Mouse (Mus musculus) forebrain, embryonic 16.5 days (tissue): ENCODE measurements around the gene A830031A19Rik. TPM values are rescaled to one million over a fixed set of nuclear protein-coding genes. Genes with fewer than 3 reads are reported as not detected.

ENCODE experiments used
- ATAC-seq: fragments of 200-750 bp; cut with Nextera tagmentation; 2 replicates; pipeline ENCODE4 v1.8.0; 2017; ENCODE audit warnings: mild to moderate bottlenecking, moderate library complexity
- H3K27ac ChIP-seq: fragments of 300-500 bp; sonication (generic); 2 replicates; pipeline ENCODE4 v1.5.1; 2014; ENCODE audit warnings: low read length, control low read depth
- H3K27me3 ChIP-seq: fragments of 300-500 bp; sonication (generic); replicated peaks from 2 replicates; pipeline ENCODE4 v1.6.1; 2014; ENCODE audit warnings: low read length; ENCODE audit not compliant: control insufficient read depth, insufficient read depth
- H3K36me3 ChIP-seq: fragments of 300-500 bp; sonication (generic); 2 replicates; pipeline ENCODE4 v1.6.1; 2014; ENCODE audit not compliant: control insufficient read depth, insufficient read depth
- H3K4me1 ChIP-seq: fragments of 300-500 bp; sonication (generic); replicated peaks from 2 replicates; pipeline ENCODE4 v1.6.1; 2014; ENCODE audit warnings: low read length; ENCODE audit not compliant: control insufficient read depth, insufficient read depth
- H3K4me2 ChIP-seq: fragments of 300-500 bp; sonication (generic); 2 replicates; pipeline ENCODE4 v1.6.1; 2014; ENCODE audit warnings: mild to moderate bottlenecking, low read length, control low read depth
- H3K4me3 ChIP-seq: fragments of 300-500 bp; sonication (generic); replicated peaks from 2 replicates; pipeline ENCODE4 v1.5.1; 2014; ENCODE audit warnings: mild to moderate bottlenecking, low read length, control low read depth
- H3K9ac ChIP-seq: fragments of 300-500 bp; sonication (generic); replicated peaks from 2 replicates; pipeline ENCODE4 v1.6.1; 2014; ENCODE audit warnings: low read depth, low read length, control low read depth
- H3K9me3 ChIP-seq: fragments of 300-500 bp; sonication (generic); 2 replicates; pipeline ENCODE4 v1.6.1; 2016; ENCODE audit warnings: low read length; ENCODE audit not compliant: control insufficient read depth
- WGBS: fragments of 180-500 bp; shearing (Covaris S2); extraction: QIAGEN DNeasy Blood & Tissue Kit; methylation state at CpG from one replicate; pipeline ENCODE4 v1.1.7; 2014; 5-methylcytosine and 5-hydroxymethylcytosine counted together
- polyA plus RNA-seq: library from polyadenylated mRNA; unstranded; fragments of >200 nt; fragmentation: Nextera tagmentation; extraction: Ambion mirVana; gene quantifications from 2 replicates; pipeline ENCODE4 v1.2.1, GENCODE M21; 2015

A830031A19Rik gene
- polyA plus RNA-seq, 1 experiment from 2014 or later = not detected

- Histone ChIP-seq H3K4me1 (peaks cover 61% of the 10 kb centered on the region), H3K27me3 (no peaks in the 10 kb centered on the region), H3K9ac (no peak overlapping the region), H3K4me2 (no peak overlapping the region), H3K4me3 (no peak overlapping the region), H3K9me3 (no peaks in the 10 kb centered on the region), H3K36me3 (no peaks in the 10 kb centered on the region), H3K27ac (peak overlapping the region; percentile 47)
- 90% methylated on average over 3 of the region's 3 CpGs for WGBS
- ATAC-seq = no peak
Measured at GRCm38 (mm10) chr11:24109388-24109787, 34.5 kb upstream of the A830031A19Rik start.

- WGBS = 74% methylated on average over 3 of the region's 3 CpGs
- Histone ChIP-seq H3K9ac (no peak overlapping the region), H3K4me2 (no peak overlapping the region), H3K4me3 (no peak overlapping the region), H3K4me1 (peaks cover 64% of the 10 kb centered on the region), H3K36me3 (no peaks in the 10 kb centered on the region), H3K27me3 (no peaks in the 10 kb centered on the region), H3K9me3 (no peaks in the 10 kb centered on the region), H3K27ac (no peak overlapping the region)
- no peak for ATAC-seq
Measured at GRCm38 (mm10) chr11:24108974-24109373, 34.1 kb upstream of the A830031A19Rik start.

- peaks cover 72% of the 10 kb centered on the region for H3K4me1 ChIP-seq
- no peaks in the 10 kb centered on the region for H3K36me3 ChIP-seq
- 63% methylated on average over 5 of the region's 5 CpGs for WGBS
- no peak overlapping the region for H3K4me3 ChIP-seq
- no peak overlapping the region for H3K27ac ChIP-seq
- H3K4me2 ChIP-seq = peak overlapping the region; percentile 23; the same call in 1 of the 2 replicates
- H3K9ac ChIP-seq = no peak overlapping the region
- no peak for ATAC-seq
- no peaks in the 10 kb centered on the region for H3K27me3 ChIP-seq
- H3K9me3 ChIP-seq = no peaks in the 10 kb centered on the region
Measured at GRCm38 (mm10) chr11:24107414-24107813, 32.6 kb upstream of the A830031A19Rik start.

GRCm38 (mm10) chr11:24103128-24103742 is 28.4 kb upstream of the A830031A19Rik start:
- 80% methylated on average over 6 of the region's 6 CpGs for WGBS
- Histone ChIP-seq H3K27ac (peak overlapping the region; percentile 67), H3K9me3 (no peaks in the 10 kb centered on the region), H3K4me1 (peaks cover 70% of the 10 kb centered on the region), H3K4me2 (no peak overlapping the region), H3K9ac (no peak overlapping the region), H3K36me3 (no peaks in the 10 kb centered on the region), H3K4me3 (no peak overlapping the region), H3K27me3 (no peaks in the 10 kb centered on the region)
- no peak for ATAC-seq

- no peaks in the 10 kb centered on the region for H3K36me3 ChIP-seq
- H3K4me2 ChIP-seq = 0 out of 2 replicates have a peak overlapping the region, but pooled peaks have one; percentile 3
- no peak overlapping the region for H3K27ac ChIP-seq
- no peak overlapping the region for H3K9ac ChIP-seq
- no peaks in the 10 kb centered on the region for H3K9me3 ChIP-seq
- WGBS = 55% methylated on average over 2 of the region's 2 CpGs
- ATAC-seq = no peak
- H3K4me1 ChIP-seq = peaks cover 72% of the 10 kb centered on the region
- no peak overlapping the region for H3K4me3 ChIP-seq
- H3K27me3 ChIP-seq = no peaks in the 10 kb centered on the region
Measured at GRCm38 (mm10) chr11:24102372-24102771, 27.5 kb upstream of the A830031A19Rik start.

GRCm38 (mm10) chr11:24101625-24102024 is 26.8 kb upstream of the A830031A19Rik start:
- Histone ChIP-seq H3K4me2 (no peak overlapping the region), H3K9me3 (no peaks in the 10 kb centered on the region), H3K4me3 (no peak overlapping the region), H3K27ac (peak overlapping the region; percentile 12; the same call in 1 of the 2 replicates), H3K4me1 (peaks cover 75% of the 10 kb centered on the region), H3K36me3 (no peaks in the 10 kb centered on the region), H3K9ac (no peak overlapping the region), H3K27me3 (no peaks in the 10 kb centered on the region)
- WGBS = 90% methylated on average over 3 of the region's 3 CpGs
- ATAC-seq = no peak

GRCm38 (mm10) chr11:24100449-24101070 is 25.7 kb upstream of the A830031A19Rik start:
- no peaks in the 10 kb centered on the region for H3K36me3 ChIP-seq
- peaks cover 76% of the 10 kb centered on the region for H3K4me1 ChIP-seq
- 26% methylated on average over 4 of the region's 4 CpGs for WGBS
- H3K4me3 ChIP-seq = no peak overlapping the region
- no peaks in the 10 kb centered on the region for H3K9me3 ChIP-seq
- no peak overlapping the region for H3K9ac ChIP-seq
- no peaks in the 10 kb centered on the region for H3K27me3 ChIP-seq
- H3K27ac ChIP-seq = peak overlapping the region; percentile 87
- peak overlapping the region; percentile 52 for H3K4me2 ChIP-seq
- ATAC-seq = no peak

GRCm38 (mm10) chr11:24099886-24100293 is 25.0 kb upstream of the A830031A19Rik start:
- peak overlapping the region; percentile 54 for H3K9ac ChIP-seq
- 4% methylated on average over 7 of the region's 7 CpGs for WGBS
- no peaks in the 10 kb centered on the region for H3K36me3 ChIP-seq
- no peaks in the 10 kb centered on the region for H3K9me3 ChIP-seq
- H3K27me3 ChIP-seq = no peaks in the 10 kb centered on the region
- peak overlapping the region; percentile 52 for H3K4me2 ChIP-seq
- ATAC-seq = no peak
- H3K4me3 ChIP-seq = peak overlapping the region; percentile 25
- H3K4me1 ChIP-seq = peaks cover 80% of the 10 kb centered on the region
- peak overlapping the region; percentile 87 for H3K27ac ChIP-seq

- Histone ChIP-seq H3K27ac (peak overlapping the region; percentile 78), H3K36me3 (no peaks in the 10 kb centered on the region), H3K9me3 (no peaks in the 10 kb centered on the region), H3K4me3 (peak overlapping the region; percentile 18), H3K27me3 (no peaks in the 10 kb centered on the region), H3K9ac (peak overlapping the region; percentile 50), H3K4me2 (peak overlapping the region; percentile 52), H3K4me1 (peaks cover 86% of the 10 kb centered on the region)
- WGBS = 48% methylated on average over 10 of the region's 10 CpGs
- no peak for ATAC-seq
Measured at GRCm38 (mm10) chr11:24099215-24099614, 24.4 kb upstream of the A830031A19Rik start.
